Mouse (Mus musculus): ENCODE results near the gene Sap30bp. TPM values are rescaled to one million over a fixed set of nuclear protein-coding genes. Genes with fewer than 3 reads are reported as not detected.

Sap30bp gene
- total RNA-seq, 2 experiments from 2014 or later: 17.6 to 296 TPM

- no peak for ATAC-seq (replicated peaks; ENCODE audit: low FRiP score, poor library complexity, severe bottlenecking)
These were observed 62.2 kb downstream of the Sap30bp start for GRCm38 (mm10) chr11:115995256-115995655.

GRCm38 (mm10) chr11:115997047-115997446 lies 64.0 kb downstream of the Sap30bp start:
- no peak for ATAC-seq (replicated peaks; ENCODE audit: low FRiP score, poor library complexity, severe bottlenecking)

GRCm38 (mm10) chr11:115997662-115998061 lies 64.6 kb downstream of the Sap30bp start:
- ATAC-seq (replicated peaks; ENCODE audit: low FRiP score, poor library complexity, severe bottlenecking): no peak

GRCm38 (mm10) chr11:115999027-115999426 lies 65.9 kb downstream of the Sap30bp start:
- ATAC-seq (replicated peaks; ENCODE audit: low FRiP score, poor library complexity, severe bottlenecking): no peak

- peak; percentile 53 for ATAC-seq (replicated peaks; ENCODE audit: low FRiP score, poor library complexity, severe bottlenecking)
These were observed 66.6 kb downstream of the Sap30bp start for GRCm38 (mm10) chr11:115999538-116000143.

GRCm38 (mm10) chr11:116000607-116001006 lies 67.5 kb downstream of the Sap30bp start:
- ATAC-seq (replicated peaks; ENCODE audit: low FRiP score, poor library complexity, severe bottlenecking): no peak

GRCm38 (mm10) chr11:116001725-116002124 lies 68.6 kb downstream of the Sap30bp start:
- ATAC-seq (replicated peaks; ENCODE audit: low FRiP score, poor library complexity, severe bottlenecking): no peak

- no peak for ATAC-seq (replicated peaks; ENCODE audit: low FRiP score, poor library complexity, severe bottlenecking)
These were observed 69.8 kb downstream of the Sap30bp start for GRCm38 (mm10) chr11:116002894-116003293.

GRCm38 (mm10) chr11:116004186-116004823 lies 71.2 kb downstream of the Sap30bp start:
- ATAC-seq (replicated peaks; ENCODE audit: low FRiP score, poor library complexity, severe bottlenecking): no peak

GRCm38 (mm10) chr11:116004840-116005700 lies 72.0 kb downstream of the Sap30bp start:
- peak; percentile 31; the same call in 1 of the 2 replicates for ATAC-seq (replicated peaks; ENCODE audit: low FRiP score, poor library complexity, severe bottlenecking)

GRCm38 (mm10) chr11:116005701-116006419 lies 72.8 kb downstream of the Sap30bp start:
- ATAC-seq (replicated peaks; ENCODE audit: low FRiP score, poor library complexity, severe bottlenecking): no peak

- ATAC-seq (replicated peaks; ENCODE audit: low FRiP score, poor library complexity, severe bottlenecking): no peak
These were observed 74.2 kb downstream of the Sap30bp start for GRCm38 (mm10) chr11:116007095-116007850.

- no peak for ATAC-seq (replicated peaks; ENCODE audit: low FRiP score, poor library complexity, severe bottlenecking)
These were observed 75.3 kb downstream of the Sap30bp start for GRCm38 (mm10) chr11:116008411-116008810.

GRCm38 (mm10) chr11:116008832-116009375 lies 75.8 kb downstream of the Sap30bp start:
- ATAC-seq (replicated peaks; ENCODE audit: low FRiP score, poor library complexity, severe bottlenecking): no peak

- ATAC-seq (replicated peaks; ENCODE audit: low FRiP score, poor library complexity, severe bottlenecking): no peak
These were observed 76.6 kb downstream of the Sap30bp start for GRCm38 (mm10) chr11:116009661-116010060.

GRCm38 (mm10) chr11:116010146-116010545 lies 77.1 kb downstream of the Sap30bp start:
- ATAC-seq (replicated peaks; ENCODE audit: low FRiP score, poor library complexity, severe bottlenecking): no peak

GRCm38 (mm10) chr11:116010948-116011347 lies 77.9 kb downstream of the Sap30bp start:
- ATAC-seq (replicated peaks; ENCODE audit: low FRiP score, poor library complexity, severe bottlenecking): no peak

GRCm38 (mm10) chr11:116011529-116012261 lies 78.6 kb downstream of the Sap30bp start:
- no peak for ATAC-seq (replicated peaks; ENCODE audit: low FRiP score, poor library complexity, severe bottlenecking)

All from erythroid progenitor cell, adult 5-6 weeks (primary cell).